Mouse (Mus musculus) ES-E14 (cell line): ENCODE data around the gene Magi1.

ENCODE experiments used
- CHD2 ChIP-seq: IDR thresholded peaks from 2 replicates; pipeline ENCODE4 v1.6.1; 2014; ENCODE audit warnings: mild to moderate bottlenecking, low read depth, low read length, inconsistent platforms
- ZC3H11A ChIP-seq: IDR thresholded peaks from 2 replicates; pipeline ENCODE4 v1.6.1; 2012; ENCODE audit warnings: low read depth, mild to moderate bottlenecking, inconsistent platforms, low read length, borderline replicate concordance

GRCm38 (mm10) chr6:94225832-94226231 lies 57.9 kb downstream of the Magi1 start:
- TF ChIP-seq ZC3H11A, result no peak
- no peak for TF ChIP-seq CHD2
